Mouse (Mus musculus) spleen, adult 12 weeks (tissue): ENCODE results near the gene Abt1.

Source experiments
- DNase-seq: peaks from one replicate; pipeline ENCODE4 v3.0.0; 2022; ENCODE audit warnings: low spot score

Abt1 gene

DNA sequence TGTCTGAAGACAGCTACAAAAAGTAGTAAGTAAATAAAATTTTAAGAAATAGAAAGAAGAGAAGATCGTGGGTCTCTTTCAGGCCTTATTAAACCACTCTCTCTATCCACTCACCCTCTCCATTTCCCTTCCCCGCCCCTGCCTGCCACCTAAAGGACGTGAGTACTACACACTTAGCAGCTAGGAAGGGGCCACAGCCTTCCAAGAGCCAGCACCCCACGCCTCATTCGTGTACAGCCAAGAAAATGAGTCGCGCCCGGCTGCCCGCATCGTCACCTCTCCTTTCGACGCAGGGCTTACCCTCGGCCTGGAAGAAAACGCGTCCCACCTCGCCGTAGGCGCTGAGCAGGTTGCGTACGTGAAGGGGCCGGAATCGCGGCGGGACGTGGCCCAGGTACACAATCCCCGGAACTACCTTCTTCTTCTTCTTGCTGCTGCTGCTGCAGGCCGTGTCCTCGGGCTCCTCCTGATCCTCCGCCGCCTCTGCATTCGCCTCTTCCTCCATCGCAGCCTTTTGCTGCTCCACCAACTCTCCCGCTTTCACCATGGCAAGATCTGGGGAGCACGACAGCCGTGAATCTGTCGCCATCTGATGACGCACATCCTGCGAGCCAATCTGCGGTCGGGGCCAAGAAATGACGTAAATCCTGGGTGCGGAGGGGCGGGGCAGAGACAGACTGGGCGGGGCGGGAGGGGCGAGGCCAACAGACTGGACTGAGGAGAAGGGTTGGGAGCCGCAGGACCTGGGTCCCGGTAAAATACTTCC, at the start of gene Abt1:
Gene Abt1 (minus strand): TSS at position 581 of the 766 bp plus-strand sequence.
- peak; percentile 83 for DNase-seq

DNA sequence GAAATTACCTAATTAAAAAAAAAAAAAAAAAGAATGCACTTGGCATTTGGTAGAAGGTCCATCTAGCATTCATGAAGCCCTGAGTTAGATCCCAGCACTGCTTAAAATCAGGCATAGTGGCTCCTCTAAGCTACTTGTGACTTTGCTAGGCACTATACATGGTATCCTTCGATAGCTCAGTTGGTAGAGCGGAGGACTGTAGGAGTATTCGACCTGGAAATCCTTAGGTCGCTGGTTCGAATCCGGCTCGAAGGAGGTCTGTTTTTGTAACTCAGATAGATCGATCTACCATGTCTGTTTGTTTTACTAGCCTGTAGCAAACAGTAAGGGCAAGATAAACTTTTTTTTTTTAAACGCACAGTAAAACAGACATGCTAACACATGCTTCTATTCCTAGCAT, 43.2 kb upstream of the Abt1 start:
- DNase-seq: peak; percentile 76

DNA sequence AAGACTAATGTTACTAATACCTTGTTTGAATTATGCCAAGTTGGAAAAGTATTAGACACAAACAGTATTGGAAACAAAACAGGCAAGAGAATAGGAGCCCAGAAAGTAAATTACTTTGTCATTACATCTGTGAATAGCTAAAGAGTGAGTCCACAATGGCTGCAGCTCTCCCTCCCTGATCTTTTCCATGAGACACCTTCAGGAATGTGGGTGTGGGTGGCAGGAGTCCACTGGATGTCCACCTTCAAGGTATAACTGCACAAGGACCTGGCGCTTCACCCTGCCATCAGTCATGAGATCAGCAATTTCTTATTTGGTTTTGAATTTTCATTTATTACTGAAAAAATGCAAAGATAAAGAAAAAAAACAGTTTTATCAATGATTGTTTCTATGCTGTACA, 42.6 kb upstream of the Abt1 start:
- DNase-seq: no peak

DNA sequence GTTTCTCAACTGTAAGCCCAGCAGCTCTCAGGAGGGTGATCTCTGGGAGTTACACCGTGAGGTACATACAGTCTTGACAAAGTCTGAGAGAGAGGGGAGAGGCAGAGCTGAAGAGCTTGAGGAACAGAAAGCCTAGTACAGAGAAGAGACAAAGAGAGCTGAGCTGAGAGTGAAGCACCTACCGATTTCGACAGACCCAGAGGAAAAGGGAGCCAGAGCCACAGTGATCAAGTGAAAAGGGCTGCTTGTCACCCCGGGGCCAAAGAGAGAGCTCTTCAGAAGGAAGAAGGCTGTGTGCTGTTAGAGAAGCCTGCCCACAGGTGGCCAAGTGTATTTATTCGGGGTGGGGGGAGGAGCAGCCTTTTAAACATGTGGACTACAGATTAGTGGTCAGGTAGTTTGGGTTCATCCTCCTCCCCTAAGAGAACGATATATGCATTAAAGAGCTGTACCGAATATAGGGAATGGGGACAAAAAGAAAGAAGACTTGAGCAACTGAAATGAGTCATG, 42.0 kb upstream of the Abt1 start, which contains the start of gene Btn1a1:
Gene Btn1a1 (minus strand): TSS at position 302 of the 510 bp plus-strand sequence.
- peak; percentile 14 for DNase-seq

DNA sequence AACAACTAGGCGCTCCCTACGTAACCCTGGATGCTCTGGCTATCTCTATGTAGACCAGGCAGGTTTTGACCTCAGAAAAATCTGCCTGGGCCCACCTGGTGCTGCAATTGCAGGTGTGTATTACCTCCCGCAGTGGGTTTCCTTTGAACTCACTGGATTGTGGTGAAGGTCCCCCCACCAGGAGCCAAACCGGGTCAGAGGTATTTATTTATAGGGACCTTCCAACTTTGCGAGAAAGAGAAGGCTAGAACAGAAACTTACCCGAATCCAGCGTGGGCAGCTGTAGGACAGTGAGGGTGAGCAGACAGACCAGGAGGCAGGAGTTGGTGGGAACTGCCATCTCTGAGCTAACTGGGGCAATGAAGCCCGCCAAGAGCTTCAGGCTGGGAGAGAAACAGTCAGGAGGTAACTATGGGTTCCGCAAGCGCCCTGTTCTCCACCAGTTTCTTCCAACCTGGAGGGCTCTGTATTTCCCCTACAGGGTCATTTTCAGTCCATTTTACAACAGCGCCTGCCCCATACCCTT, 41.2 kb upstream of the Abt1 start:
- DNase-seq: peak; percentile 8

DNA sequence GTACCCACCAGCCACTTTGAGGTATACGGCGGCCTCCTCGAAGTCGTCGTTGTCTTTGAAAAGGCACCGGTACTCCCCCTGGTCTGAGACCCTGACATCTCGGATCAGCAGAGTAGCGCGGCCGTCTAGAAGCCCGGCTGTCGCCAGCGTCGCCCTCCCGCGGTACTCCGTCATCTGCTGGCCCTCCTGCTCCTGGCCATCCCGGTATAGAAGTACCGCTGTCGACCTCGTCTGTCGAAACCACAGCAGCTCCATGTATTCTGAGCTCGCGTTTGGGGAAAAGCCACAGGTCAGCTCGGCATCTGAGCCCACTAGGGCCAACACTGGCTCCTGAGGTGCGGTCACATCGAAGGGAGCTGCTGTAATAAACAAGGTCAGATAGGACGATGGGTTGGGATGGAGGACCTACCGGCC, 40.6 kb upstream of the Abt1 start:
- DNase-seq: peak; percentile 47

DNA sequence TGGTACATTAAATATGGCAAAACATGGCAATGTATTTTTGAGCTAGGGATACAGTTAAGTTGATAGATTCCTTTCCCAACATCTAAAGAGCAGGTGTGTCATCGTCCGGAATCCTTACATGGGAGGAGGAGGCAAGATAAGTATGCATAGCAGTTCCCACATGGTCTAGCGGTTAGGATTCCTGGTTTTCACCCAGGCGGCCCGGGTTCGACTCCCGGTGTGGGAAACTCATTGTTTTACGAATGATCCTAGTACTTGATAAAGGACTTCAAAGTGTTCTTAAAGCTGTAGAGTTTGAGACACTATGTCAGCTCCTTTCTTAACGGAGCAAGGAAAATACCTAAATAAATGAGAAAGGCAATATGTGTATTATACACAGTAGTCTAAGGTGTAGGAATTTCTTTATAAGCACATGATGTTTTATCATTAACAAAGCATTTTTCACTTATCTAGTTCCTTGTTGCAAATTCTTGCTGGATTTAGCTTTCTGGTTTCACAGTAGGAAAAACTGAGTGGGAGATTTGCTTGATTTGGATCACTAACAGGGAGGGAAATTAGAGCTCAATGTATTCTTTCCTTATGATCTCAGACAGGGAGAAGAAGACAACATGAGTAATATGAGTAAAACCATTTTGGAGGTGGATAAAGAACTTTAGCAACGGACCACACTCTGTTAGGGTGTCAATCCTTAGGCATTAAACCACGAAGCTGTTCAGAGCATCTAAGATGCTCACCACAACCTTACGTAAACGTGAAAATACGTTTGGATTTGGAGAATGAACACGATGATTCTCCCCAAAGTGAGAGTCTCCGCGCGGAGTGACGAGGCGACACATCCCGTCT, 39.9 kb upstream of the Abt1 start:
- peak; percentile 73 for DNase-seq

GRCm38 (mm10) chr13:23462669-23463068, 39.0 kb upstream of the Abt1 start:
- no peak for DNase-seq

DNA sequence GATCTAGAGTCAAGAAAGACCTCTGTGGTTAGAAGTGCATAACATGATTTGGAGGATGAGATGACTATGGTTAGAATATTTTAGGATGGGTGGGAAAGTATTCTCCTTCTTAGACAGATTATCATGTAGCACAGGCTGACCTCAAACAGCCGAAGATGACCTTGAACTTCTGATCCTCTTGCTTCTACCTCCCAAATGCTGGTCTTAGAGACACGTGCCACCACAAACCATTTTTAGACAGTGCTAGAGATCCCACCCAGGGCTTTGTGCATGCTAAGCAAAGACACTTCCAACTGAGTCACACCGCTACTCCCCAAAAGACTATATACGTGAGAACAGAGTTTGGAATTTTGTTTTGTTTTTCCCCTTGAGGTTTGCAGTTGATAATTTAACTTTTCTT, 38.4 kb upstream of the Abt1 start:
- no peak for DNase-seq

GRCm38 (mm10) chr13:23459264-23459846, 35.7 kb upstream of the Abt1 start:
- no peak for DNase-seq

- DNase-seq: no peak
These were observed 30.3 kb upstream of the Abt1 start for GRCm38 (mm10) chr13:23453926-23454325.

- peak; percentile 76 for DNase-seq
These were observed 29.7 kb upstream of the Abt1 start for GRCm38 (mm10) chr13:23453362-23453862.

GRCm38 (mm10) chr13:23450398-23450797, 26.7 kb upstream of the Abt1 start:
- peak; percentile 81 for DNase-seq

DNA sequence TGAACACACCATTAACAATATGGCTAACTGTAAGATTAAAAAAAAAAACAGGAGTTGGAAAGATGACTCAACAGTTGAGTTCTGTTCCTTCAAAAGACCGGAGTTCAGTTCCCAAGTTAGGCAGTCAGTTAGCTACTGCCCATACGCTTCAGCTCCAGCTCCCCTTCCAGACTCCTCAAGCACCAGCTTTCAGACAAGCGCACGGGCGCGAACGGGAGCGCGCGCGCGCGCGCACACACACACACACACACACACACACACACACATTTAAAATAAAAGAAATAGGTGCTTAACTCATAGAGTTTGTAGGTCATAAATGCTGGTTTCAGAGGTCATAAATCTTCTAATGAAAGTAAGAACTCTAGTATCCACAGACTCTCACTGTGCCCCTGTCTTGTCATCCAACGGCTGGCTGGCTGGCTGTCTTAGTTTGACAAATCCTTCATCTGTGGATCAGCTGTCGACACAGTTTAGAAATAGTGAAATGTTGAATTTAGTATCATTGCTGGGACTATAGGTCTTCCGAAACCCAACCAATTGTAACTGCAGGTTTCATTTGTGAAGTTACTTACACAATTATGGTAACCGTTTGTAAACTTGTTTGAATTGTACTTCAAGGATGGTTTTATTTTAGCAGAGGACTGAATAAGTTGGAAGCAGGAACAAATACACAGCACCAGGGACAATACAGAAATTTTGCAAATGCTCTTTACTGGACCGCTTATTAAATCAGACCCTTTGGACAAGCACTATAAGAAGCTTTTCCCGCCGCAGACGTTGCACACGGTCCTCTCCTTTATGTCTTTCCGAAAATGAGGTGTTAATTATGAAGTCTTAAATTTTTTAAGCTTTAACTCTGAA, 25.8 kb upstream of the Abt1 start:
- DNase-seq: peak; percentile 57

DNA sequence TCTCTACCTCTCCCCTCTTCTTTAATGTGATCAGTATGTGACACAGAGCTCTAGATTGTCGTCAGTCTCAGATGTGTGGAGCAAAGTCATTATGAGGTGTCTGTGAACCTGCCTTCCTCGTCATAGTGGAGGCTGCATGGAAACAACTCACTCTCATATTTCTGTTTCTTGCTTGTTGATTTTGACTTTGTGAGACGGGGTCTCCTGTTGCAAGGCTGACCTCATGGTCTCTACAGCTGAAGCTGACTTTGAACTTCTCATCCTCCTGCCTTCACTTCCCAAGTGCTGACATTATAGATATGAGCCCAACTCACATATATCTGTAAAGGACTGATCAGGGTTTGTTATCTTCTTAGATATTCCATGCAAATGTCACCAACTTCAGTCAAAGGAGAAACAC, 25.1 kb upstream of the Abt1 start:
- no peak for DNase-seq

GRCm38 (mm10) chr13:23446498-23446952, 22.9 kb upstream of the Abt1 start:
- DNase-seq: peak; percentile 83

DNA sequence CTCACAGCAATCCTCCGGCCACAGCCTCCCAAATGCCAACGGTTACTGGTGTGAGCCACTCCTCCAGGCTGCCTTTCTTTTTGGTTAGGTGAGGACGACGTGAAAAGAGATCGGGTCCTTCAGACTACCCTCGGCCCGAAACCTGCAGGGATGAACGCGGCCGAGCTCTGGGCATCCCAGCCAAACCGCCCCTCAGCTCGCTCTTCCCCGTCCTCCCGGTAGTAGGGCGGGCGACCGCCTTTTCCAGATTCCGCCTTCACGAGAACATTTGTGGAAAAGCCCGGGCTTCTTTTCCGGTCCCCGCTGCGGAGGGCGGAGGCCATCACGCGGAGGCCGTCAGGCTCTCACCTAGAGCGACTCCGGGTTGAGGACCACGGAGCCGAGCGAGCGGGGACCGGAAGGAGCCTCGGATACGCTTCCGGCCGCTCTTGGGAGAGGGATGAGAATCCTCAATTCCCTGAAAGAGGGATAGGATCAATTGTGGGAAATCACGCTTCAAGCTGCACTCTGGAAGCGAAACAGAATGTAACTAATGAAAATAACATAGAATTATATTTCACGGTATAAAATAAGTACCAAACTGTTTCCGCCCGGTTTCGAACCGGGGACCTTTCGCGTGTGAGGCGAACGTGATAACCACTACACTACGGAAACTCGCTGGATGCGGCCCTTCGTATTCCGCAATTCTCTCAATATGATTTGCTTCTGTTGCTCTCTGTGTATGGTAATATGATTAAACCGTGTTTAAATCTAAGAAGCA, 22.1 kb upstream of the Abt1 start:
- DNase-seq: peak; percentile 93

DNA sequence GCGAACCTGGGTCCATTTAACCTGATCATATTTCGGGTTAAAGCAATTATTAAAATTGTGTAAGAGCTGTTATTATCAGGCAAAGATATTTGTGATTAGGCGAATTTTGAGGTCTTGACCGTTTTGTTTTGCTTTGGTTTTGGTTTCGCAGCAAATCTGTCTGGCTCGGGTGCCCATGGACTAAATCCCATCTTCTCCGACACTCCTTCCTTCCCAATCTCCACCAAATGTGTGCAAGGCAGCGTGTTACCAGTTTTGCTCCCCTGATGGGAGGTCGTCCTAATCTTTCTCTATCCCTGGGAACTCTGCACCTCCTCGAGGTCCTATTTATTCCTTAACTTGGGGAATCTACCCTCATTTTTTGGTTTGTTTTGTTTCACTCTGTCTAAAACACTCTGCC, 21.5 kb upstream of the Abt1 start:
- DNase-seq: no peak

DNA sequence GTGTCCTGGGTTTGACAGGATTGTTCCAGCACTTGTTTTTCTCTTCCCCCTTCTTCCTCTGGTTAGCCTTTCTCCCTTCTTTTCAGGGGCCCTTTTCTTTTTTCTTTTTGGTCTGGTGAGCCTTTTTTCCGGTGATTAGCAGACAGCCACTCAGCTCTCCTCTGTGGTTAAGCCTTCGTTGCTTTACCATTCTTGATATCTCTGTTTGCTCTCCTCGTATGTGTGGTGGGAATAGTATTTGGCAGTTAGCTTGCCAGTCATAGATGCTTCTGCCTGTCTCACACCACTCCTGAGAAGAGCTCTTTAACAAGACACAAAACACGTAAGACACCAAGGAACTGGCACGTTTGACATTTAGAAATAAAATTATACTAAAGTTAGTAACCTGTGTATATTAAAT, 20.8 kb upstream of the Abt1 start:
- no peak for DNase-seq

DNA sequence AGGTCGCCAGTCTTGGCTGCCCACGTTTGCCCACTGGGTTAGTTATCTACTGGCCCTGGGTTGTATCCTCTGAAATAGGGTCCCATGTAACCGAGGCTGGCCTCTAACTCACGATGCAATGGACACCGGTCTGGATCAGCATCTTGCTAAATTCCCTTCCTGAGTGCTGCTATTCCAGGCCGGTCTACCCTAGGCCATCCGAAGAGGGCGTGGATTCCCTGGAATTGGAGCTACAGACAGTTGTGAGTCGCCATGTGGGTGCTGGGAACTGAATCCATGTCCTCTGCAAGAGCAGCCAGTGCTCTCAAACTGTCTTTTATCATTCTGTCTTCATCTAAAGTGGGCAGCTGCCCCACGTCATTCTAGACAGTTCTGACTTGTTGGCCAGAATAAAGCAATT, 16.2 kb upstream of the Abt1 start:
- DNase-seq: no peak
